Mouse (Mus musculus): ENCODE results near the gene Cyyr1. TPM values are rescaled to one million over a fixed set of nuclear protein-coding genes. Genes with fewer than 3 reads are reported as not detected.

The Cyyr1 gene
- not detected in 2 replicates for total RNA-seq (2023)

GRCm38 (mm10) chr16:85553297-85553696 lies at the start of gene Cyyr1:
Gene Cyyr1, minus strand, starts transcription at chr16:85553397.

Other genes with a start within 250 kb of the Cyyr1 start
- 0.13 TPM in 1 of 2 replicates, not detected in the other for gene Adamts1, start 249.7 kb upstream of the Cyyr1 start, total RNA-seq (2023)

Measured in neutrophil, adult 65 days (primary cell).